Mouse (Mus musculus) kidney, postnatal 14 days (tissue): ENCODE measurements around the gene Tm7sf3.
"Not testable (repeated sequence)": the region's sequence is repeated elsewhere in the genome, so short reads cannot be mapped to it uniquely, and the experiment has no call there.

ENCODE experiments used
- DNase-seq: peaks from one replicate; pipeline ENCODE4 v3.0.0; 2022; ENCODE audit warnings: mixed read lengths

Gene Tm7sf3

GRCm38 (mm10) chr6:146611897-146612296, 30.7 kb downstream of the Tm7sf3 start:
- DNase-seq, result no peak

GRCm38 (mm10) chr6:146611385-146611784, 31.2 kb downstream of the Tm7sf3 start:
- DNase-seq, result no peak

- peak; percentile 24 for DNase-seq
These were observed 39.0 kb downstream of the Tm7sf3 start for GRCm38 (mm10) chr6:146603651-146604050.

GRCm38 (mm10) chr6:146602601-146603000, 40.0 kb downstream of the Tm7sf3 start:
- no peak for DNase-seq

- no peak for DNase-seq
These were observed 57.5 kb downstream of the Tm7sf3 start for GRCm38 (mm10) chr6:146585134-146585533.

- DNase-seq, result no peak
These were observed 59.1 kb downstream of the Tm7sf3 start for GRCm38 (mm10) chr6:146583366-146584046.

GRCm38 (mm10) chr6:146580381-146580926, 62.2 kb downstream of the Tm7sf3 start:
- no peak for DNase-seq

- DNase-seq, result peak; percentile 9
These were observed 64.0 kb downstream of the Tm7sf3 start for GRCm38 (mm10) chr6:146578586-146578985.

- DNase-seq, result peak; percentile 83
These were observed 64.5 kb downstream of the Tm7sf3 start for GRCm38 (mm10) chr6:146578111-146578531.

- DNase-seq, result peak; percentile 99
These were observed 65.1 kb downstream of the Tm7sf3 start, which contains the start of gene Ints13 for GRCm38 (mm10) chr6:146577310-146578109. Ints13 (minus strand) TSS chr6:146577835.

GRCm38 (mm10) chr6:146576903-146577302, 65.7 kb downstream of the Tm7sf3 start, which contains the start of gene Fgfr1op2:
Fgfr1op2 (plus strand) TSS chr6:146577203.
- DNase-seq, result no peak

GRCm38 (mm10) chr6:146572073-146572472, 70.6 kb downstream of the Tm7sf3 start:
- DNase-seq, result no peak

- not testable (repeated sequence) for DNase-seq
These were observed 80.2 kb downstream of the Tm7sf3 start for GRCm38 (mm10) chr6:146562461-146562860.
